Mouse (Mus musculus) yolk sac, embryonic 10.5 days (tissue): ENCODE measurements around the gene Emc3.
A peak's percentile ranks its signal among the peaks of the same experiment; 100 is the strongest.

Experiments used
- DNase-seq: peaks from one replicate; pipeline ENCODE4 v3.0.0-alpha.2; 2017; ENCODE audit warnings: low spot score

The Emc3 gene

DNA sequence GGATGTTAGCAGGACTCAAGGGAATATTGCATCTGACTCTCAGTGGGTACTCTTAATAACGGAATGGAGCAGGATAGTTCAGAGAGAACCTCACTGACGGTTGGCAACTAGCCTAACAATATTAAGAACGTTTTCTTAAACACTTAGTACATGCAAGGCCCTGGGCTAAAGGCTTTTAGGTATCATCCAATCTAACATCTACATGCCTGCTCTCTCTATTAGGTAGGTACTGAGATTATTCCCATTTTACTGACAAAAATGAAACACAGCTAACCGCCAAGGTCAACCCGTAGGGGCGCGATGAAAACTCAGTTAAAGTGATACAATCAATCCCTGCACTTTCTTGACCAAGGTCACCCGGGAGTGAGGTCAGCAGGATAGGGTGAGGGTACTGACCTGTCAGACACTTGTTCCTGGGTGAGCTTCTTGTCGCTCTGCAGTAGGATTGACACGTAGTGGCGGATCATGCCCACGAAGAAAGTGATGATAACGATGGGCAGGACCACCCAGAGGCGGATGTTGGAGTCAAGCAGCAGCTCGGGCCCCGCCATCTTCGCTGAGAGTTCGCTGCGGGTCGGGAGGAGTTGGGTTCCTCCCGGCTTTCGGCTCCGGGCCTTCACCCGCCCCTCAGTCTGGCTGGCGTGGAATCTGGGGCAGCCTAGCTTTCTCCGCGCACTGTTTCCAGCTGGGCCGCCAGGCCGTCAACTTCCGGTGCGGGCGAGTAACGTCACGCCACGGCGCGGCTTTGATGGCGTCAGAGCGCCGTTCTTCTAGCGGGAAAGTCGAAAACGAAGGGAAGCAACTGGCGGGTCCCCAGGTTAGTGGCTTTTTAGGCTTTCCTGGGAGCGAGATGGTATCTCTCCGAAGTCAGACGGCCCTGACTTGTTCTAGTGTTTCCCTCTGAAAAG is at the start of gene Emc3, which contains the start of gene Fancd2:
Gene Emc3 (minus strand): TSS at position 721 of the 908 bp plus-strand sequence.
Gene Fancd2 (plus strand): TSS at position 751 of the 908 bp plus-strand sequence.
- peak; percentile 88 for DNase-seq

GRCm38 (mm10) chr6:113579306-113579705 is 47.9 kb upstream of the Emc3 start:
- DNase-seq, result no peak

DNA sequence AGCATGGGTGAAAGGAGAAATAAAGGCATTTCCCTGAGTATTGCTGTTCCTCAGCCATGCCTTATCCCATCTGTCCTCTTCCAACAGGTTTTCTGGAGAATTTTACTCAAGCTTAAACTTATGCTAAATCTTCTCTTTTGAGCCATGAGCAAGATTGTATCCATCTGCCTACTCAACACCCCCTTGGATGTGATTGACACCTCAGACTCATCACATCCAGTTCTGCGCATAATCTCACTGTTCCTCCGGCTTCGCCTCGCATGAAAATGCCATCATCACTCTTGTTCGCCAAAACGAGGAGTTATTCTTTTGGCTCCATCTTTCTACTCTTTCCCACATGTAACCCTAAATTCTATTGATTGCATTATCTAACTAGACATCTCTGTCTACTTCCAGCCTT is 44.6 kb upstream of the Emc3 start:
- DNase-seq, result no peak

DNA sequence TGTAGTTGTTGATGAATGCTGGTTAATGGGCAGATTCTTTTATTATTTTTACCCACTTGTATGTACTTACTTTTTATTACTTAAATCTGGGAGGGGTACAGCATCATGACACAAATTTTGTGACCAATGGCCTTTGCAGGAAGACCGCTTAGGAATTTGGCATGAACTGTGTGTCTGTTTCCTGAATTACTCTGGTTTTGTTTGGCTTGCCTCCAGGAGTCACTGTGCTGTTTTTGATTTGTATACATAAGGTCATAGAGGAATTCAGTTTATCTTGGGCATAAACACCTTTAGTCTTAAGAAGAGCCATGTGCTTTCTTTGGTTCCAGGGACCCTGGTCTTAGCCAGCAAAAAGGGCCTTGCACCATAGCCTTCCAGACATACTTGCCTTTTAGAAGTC is 33.1 kb upstream of the Emc3 start:
- DNase-seq, result no peak

- no peak for DNase-seq
These were observed 28.3 kb upstream of the Emc3 start for GRCm38 (mm10) chr6:113559736-113560135.

DNA sequence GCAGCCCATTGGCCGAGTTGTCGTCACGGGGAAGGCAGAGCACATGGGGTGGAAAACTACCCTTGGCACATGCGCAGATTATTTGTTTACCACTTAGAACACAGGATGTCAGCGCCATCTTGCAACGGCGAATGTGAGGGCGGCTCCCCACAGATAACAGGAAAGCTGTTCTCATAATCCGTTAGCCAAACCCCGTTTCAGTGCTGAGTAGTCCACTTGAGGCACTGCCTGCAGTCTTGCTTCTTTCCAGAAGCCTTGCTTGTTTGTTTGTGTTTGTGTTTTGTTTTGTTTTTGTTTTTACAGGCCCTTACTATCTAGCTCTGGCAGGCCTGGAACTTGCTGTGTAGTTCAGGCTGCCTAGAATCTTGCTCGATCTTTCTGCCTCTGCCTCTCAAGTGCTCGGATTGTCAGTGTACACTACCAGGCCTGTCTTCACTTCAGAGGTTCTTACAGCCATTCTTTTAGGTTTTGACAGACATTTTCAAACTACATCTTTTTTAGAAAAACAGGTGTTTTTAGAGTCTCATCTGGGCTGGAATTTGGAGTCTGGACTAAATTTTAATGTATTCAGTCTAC is 12.5 kb upstream of the Emc3 start:
- no peak for DNase-seq

- DNase-seq, result no peak
These were observed 10.2 kb upstream of the Emc3 start for GRCm38 (mm10) chr6:113541610-113542009.

GRCm38 (mm10) chr6:113534886-113535285 is 3.4 kb upstream of the Emc3 start:
- DNase-seq, result no peak

DNA sequence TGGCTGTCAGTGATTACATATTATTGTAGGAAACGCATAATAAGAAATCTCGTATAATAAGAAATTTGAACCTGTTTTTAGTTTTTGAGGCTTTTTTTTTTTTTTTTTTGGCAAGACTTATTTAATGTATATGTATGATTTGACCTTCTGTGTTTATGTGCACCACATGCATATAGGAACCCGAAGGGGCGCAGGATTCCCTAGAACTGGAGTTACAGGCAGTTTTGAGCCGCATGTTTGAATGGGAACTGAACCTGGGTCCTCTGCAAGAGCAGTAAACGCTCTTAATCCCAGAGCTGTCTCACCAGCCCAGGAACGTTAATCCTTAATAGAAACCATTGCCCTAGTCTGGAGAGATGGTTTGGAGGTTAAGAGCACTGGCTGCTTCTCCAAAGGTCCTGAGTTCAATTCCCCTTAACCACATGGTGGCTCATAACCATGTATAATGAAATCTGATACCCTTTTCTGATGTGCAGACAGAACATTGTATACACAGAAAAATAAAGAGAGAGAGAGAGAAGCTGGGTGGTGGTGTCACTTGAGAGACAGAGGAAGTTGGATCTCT is 470 bp upstream of the Emc3 start:
- DNase-seq, result no peak

- DNase-seq, result no peak
These were observed 8.0 kb downstream of the Emc3 start for GRCm38 (mm10) chr6:113523420-113523819.

GRCm38 (mm10) chr6:113522310-113522709 is 9.1 kb downstream of the Emc3 start:
- no peak for DNase-seq

DNA sequence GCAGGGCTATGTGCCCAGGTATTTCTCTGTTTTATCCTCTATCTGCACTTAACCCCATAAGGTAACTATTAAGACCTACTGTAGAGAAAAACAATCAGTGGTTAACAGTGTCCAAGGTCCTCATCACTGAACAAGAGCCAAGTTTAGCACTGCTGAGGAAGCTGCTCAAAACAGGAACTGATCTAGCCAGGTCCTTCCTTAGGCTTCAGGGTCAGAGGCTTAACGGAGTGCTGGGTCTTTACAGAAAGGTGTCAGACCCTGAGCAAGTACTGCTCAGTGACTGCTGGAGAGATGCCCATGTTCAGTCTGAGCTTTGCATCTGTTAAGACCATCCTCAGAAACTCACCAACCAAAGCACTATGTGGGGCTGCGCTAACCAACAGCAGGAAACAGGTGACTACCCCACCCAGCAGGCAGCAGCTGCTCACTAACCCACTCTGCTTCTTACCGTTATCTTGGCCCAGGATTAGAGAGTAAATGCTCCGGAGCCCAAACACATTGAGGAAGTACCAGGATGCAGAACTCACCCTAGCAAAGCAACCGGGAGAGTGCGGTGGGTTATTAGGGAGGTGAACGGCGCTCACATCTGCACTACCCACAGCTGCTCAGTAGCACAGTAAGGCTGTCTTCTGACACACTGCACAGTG is 13.9 kb downstream of the Emc3 start:
- DNase-seq, result no peak

DNA sequence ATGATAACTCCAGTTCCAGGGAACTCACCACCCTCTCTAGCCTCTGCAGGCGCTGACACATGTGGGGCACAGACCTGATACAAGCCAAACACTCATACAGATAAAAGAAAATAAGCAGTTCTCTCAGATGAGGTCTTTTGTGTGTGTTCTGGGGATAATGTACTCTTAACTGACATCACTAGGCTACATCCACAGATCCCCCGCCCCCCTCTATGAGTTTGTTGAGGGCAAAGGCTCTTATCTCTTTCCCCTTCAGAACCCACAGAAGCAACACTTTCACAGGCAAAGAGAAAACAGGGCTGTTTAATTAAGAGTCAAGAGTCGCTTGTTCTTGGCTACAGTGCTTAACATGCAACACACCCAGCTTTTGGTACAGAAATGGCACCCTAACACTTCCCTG is 16.9 kb downstream of the Emc3 start:
- no peak for DNase-seq

DNA sequence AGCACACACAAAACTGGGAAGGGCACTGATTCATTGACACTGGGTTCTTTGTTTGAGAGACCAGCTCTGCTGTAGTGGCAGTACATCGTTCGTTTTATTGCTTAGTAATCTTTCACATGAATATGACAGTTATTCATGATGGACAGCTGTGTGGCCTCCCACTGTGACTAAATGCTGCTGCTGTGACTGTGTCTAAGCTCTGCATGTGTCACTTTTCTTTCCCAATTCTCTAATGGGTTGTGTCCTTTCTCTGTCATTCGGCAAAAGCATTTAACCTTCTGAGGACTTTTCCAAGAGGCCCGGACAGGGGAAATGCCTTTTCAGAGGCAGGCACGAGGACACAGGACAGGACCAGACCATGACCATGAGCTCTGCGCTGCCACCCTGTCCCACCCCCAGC is 17.5 kb downstream of the Emc3 start:
- DNase-seq, result no peak

DNA sequence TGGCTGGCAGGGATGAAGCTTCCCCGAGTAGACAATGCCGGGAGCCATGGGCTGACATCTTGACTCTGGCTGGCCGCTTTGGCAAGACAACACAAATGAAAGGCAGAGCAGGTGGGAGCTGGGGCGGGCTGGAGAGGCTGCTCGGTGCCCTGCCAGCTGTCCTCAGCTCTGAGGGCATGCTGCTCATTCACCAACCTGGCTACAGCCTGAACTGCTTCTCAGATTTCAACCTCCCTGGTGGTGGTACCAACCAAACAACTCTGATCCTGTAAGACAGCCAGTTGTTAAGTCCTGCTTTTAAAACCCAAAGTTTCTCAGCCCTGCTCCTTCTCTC is 22.5 kb downstream of the Emc3 start:
- no peak for DNase-seq

GRCm38 (mm10) chr6:113508272-113508946 is 23.0 kb downstream of the Emc3 start:
- DNase-seq, result no peak

DNA sequence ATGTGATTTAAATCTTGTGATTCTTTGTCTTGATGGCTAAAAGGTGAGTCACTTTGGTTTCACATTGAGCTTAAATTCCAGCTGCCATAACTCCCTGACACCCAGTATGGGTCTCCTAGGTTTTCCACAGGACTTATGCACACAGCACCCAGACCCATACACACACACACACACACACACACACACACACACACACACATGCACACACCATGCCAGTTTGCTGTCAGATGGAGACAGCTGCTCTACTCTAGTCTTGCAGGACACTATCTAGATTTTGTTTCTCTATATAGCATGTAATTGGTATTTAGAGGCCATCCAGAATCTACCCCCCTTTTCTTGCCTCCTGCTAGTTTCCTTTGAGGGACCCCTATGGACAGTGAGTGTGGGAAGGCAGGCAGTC is 24.3 kb downstream of the Emc3 start:
- no peak for DNase-seq

GRCm38 (mm10) chr6:113505689-113506088 is 25.8 kb downstream of the Emc3 start:
- no peak for DNase-seq

DNA sequence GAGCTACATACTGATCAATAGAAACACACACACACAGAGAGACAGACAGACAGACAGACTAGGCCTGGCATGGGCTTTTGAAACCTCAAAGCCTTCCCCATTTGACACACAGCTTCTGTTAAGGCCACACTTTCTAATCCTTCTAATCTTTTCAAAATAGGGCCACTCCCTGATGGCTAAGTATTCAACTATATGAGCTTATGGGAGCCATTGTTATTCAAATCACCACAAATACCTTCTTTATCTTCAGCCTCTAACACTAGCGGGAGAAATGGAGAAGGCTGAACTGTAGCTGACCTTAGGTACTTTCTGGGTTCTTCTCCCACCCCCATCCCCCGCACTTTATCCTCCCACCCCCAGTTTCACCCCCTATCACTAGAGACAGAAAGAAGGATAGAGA is 28.7 kb downstream of the Emc3 start:
- DNase-seq, result no peak

DNA sequence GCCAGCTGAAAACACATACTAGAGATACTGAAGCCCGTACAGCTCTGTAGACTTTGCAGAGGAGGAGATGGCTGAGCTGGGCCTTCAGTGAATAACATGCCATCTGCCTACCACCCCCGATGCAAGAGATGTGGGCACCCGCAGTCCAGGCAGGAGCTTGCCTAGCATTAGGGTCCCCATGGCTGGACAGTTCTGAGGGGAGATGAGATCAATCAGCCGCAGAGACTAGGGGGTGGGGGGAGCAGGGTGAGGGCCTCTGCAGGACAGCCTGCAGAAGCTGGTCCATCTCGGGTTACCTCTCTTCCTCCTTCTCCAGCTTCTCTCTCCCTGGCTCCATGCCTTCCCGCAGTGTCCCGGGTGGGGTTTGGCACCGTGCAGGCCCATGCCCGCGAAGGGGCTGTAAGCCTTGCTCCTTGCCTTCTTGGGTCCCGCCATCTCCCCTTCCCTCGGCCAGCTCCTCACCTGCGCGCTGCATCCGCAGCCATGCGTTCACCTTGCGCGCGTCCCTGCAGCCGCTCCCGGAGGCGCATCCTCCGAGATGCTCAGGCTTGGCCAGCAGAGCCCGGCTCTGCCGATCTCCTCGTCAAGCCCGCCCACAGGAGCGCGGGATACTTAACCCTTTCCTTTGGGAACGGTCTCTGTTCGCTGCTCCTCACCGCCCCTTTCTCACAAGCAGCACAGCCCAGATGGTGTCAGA is 29.9 kb downstream of the Emc3 start, which contains the start of gene Prrt3:
Gene Prrt3 (minus strand): TSS at position 544 of the 697 bp plus-strand sequence.
- DNase-seq, result no peak

DNA sequence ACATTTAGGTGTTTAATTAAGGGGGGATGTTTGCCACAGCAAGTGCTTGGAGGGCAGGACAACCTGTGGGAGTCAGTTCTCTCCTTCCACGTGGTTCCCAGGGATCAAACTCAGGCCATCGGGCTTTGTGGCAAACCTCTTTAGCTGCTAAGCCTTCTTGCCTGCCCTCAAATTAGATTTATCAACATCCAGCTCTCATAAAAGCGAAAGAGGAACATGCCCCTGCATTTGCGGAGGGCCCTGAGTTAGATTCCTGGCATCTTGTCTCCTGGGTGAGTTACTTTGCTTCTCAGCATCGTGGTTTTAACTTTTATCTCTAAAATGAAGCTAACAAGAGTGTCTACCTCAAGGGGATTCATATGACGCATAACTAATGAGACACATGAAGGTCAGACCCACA is 32.1 kb downstream of the Emc3 start:
- DNase-seq, result no peak
